Mouse (Mus musculus): ENCODE results near the gene Ninj1.
A peak's percentile ranks its signal among the peaks of the same experiment; 100 is the strongest.

- TF ChIP-seq CTCF (IDR thresholded peaks at IDR 0.05; ENCODE audit: control insufficient read depth, insufficient read depth, insufficient read length) (no peak), MAX (IDR thresholded peaks at IDR 0.05) (peak; percentile 54), USF1 (IDR thresholded peaks at IDR 0.05; ENCODE audit: low read depth) (no peak), MYOD1 (IDR thresholded peaks at IDR 0.05; ENCODE audit: control insufficient read depth, insufficient read length, low read depth) (peak; percentile 69)
Measured at GRCm38 (mm10) chr13:49213531-49213932, 26.2 kb downstream of the Ninj1 start.

Measured in C2C12 (cell line).